Mouse (Mus musculus) left cerebral cortex, postnatal 25 days (tissue): ENCODE measurements around the gene Olfr1361. TPM values are rescaled to one million over a fixed set of nuclear protein-coding genes. Genes with fewer than 3 reads are reported as not detected.
A peak's percentile ranks its signal among the peaks of the same experiment; 100 is the strongest.

ENCODE experiments used
- DNase-seq, 2 experiments: peaks; one replicate each; pipeline ENCODE4 v3.0.0; 2022; ENCODE audit warnings: low spot score in 2 of 2, mixed read lengths in 1 of 2
- intact Hi-C: fragments of 180-260 bp; cut with DNase I; formaldehyde crosslinking; loops from one replicate; pipeline ENCODE4 v1.15.1; 2025
- total RNA-seq, 2 experiments: library from RNA; stranded (reverse); gene quantifications; 2 replicates each; pipeline ENCODE4 v1.2.3; 2021

Olfr1361 gene
- total RNA-seq, result not detected

DNA sequence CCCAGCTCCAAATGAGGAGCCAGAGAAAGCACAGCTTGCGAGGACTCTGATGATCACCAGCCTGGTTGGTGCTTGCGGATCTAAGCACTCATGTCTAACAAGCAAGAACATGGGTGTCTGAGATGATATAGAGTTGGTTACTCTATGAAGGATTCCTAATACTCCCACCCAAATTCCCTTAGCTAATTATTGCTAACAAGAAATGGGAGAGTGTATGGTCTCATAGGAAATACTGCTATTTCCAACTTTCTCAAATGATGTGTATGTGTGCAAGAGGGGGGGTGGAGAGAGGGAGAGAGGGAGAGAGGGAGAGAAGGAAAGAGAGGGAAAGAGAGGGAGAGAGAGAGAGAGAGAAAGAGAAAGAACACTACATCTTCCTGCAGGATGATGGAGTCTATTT lies at the start of gene Olfr1361:
Gene Olfr1361 (minus strand): TSS at position 101 of the 400 bp plus-strand sequence.
- no peak for DNase-seq
- intact Hi-C loops, result no loop called here

DNA sequence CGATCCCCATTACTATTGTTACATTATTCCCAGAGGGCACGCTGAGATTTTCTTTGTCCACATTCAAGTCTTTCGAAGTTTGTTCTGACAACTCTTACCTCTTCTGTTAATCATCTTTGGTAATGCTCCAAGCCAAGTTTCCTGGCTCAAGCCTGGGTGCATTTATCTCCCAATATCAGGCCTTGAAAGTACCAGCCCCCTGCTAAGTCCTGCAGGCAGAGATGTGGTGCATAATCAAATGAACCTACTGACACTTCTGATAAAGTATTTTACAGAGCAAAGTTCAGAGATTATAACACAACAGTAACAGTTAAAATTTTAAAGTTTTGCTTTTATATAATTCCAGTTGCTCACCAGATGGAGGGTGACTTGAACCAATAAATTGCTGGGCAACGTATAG lies 48.5 kb upstream of the Olfr1361 start:
- intact Hi-C loops, result loop anchor here (2.0 to 10.0 kb wide), 7 partner anchors 23 to 1736 kb away; partner anchors contain the start of gene Hist1h4j
- no peak for DNase-seq

DNA sequence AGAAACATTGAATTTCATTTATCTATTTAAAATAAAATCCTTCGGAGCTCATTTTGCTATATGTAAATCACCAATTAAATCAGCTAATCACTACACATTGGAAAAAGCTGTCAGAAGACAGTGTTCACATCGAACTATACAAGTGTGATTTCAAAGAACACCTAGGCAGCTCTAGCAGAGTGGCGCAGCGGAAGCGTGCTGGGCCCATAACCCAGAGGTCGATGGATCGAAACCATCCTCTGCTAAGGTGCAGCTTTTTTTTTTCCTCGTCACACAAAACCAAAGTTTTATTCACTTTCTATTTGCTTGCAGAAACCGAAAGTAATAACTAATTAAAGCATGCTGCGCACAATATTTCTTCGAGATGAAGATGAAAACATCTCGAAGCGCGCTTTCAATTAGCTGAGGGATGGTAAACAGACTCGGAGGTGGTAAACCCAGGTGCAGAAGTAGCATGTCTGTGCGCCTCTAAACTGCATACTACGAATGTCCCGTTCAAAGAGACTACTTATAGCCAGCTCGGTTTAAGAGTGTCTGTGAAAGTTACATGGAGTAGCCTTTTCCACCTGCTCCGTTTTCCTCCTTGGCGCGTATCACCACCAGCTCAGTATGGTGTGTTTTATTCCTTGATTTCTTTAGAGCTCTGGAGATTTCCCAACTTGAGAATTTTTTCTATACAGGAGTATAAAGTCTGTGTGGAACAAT lies 47.8 kb upstream of the Olfr1361 start:
- DNase-seq, result peak; percentile 83 to 87
- intact Hi-C loops, result loop anchor here (2.0 to 10.0 kb wide), 7 partner anchors 24 to 1736 kb away; partner anchors contain the start of gene Hist1h4j

DNA sequence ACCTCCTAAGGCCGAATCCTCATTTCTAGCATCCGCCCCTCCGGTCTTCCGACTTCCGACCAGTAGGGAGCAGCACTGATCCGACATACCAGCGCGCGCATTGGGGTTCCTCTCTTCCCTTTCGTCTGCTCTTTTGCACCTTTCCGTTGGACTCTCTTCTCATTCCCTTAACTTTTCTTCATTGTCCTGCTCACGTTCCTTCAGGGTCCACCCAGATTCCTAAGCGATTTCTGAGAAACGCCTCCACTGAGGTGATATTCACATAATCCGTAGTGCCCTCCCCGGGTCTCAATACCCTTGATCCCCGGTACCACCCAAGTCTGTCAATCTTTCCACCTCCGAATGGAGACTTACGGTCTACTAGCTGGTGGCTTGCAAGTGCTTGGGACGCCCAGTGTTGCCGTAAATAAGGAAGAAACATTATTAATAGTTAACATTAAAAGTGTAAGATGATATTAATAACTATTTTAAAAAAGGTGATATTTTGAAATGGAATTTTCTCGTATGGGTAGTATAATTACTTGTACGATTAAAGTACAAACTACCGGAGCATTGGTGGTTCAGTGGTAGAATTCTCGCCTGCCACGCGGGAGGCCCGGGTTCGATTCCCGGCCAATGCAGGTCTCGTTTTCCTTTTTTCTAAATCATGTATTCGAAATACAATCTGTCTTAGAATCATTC lies 47.0 kb upstream of the Olfr1361 start:
- intact Hi-C loops, result loop anchor here (2.0 to 10.0 kb wide), 7 partner anchors 25 to 1737 kb away; partner anchors contain the start of gene Hist1h4j
- peak; percentile 91 to 93 for DNase-seq

DNA sequence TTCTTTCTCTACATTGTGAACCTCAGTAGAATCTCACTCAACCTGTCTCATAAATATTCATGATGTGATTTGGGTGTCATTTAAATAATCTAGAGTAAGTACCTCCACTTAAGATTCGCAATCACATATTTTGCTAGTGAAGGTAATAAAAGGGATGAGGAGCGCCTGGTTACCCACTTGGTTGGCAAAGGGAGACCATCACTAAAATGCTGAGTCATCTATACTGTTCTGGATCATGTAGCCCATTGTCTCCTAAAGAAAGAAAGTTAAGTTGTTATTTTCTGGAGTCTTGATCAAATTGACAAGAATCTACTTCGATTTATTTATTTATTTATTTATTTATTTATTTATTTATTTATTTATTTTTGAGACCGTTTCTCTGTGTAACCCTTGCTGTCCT lies 43.5 kb upstream of the Olfr1361 start:
- no peak for DNase-seq
- intact Hi-C loops, result no loop called here

DNA sequence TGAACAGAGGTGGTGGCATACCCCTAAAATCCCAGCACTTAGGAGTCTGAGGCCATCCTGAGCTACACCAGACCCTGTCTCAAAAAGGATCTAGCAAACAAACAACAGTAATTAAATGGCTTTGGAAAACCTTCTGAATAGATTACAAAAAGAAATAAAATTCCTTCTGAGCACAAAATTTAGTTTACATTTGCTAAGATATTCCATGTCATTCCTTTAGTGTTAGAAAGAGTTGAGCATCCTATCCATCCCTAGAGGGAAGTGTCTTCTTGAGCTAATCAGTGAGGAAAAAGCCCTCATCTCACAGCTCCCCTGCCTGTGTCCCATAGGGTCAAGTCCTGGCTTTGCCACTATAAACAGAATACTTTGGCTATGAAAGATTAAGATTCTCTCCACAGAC lies 34.6 kb upstream of the Olfr1361 start, which contains the start of gene Olfr1359:
Gene Olfr1359 (plus strand): TSS at position 301 of the 400 bp plus-strand sequence.
- intact Hi-C loops, result no loop called here
- DNase-seq, result no peak

DNA sequence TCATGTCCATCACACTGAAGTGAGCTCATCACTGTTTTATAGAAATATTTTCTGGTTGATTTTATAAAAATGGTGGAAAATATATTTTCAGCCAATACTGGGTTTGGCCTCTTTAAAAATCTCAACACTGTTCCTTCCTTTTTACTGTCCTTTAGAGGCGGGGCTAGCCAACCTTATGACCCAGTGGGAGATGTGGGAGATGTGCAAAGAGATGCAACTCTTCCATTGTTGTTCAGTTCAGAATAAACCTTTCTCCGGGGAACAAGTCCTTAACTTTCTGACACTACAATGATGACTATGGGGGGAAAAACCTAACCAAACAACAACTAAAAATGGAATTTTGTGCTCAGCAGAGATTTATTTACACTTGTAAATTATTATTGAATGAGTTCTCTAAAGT lies 14.1 kb upstream of the Olfr1361 start, which contains the start of gene Olfr1360:
Gene Olfr1360 (minus strand): TSS at position 101 of the 400 bp plus-strand sequence.
- intact Hi-C loops, result no loop called here
- no peak for DNase-seq

DNA sequence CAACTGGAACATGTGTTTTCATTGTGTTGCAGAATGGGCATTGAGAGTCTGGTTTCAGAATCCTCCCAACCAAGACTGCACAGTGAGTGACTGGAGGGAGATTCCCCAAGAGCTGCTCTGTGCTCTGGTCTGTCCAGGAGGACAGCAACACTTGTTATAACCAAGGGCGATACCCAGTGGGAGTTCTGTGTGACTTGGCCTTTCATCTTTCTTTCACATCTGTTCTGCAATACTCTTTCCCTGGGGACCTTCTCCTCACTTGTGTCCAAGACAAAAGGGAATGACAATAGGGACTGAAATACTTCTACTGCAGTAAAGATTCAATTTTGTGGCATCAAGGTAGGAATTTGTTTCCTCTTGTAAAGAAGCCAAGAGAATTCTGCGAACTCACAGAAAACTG lies 20.8 kb downstream of the Olfr1361 start, which contains the start of gene Olfr11:
Gene Olfr11 (minus strand): TSS at position 101 of the 400 bp plus-strand sequence.
- no peak for DNase-seq
- intact Hi-C loops, result no loop called here

DNA sequence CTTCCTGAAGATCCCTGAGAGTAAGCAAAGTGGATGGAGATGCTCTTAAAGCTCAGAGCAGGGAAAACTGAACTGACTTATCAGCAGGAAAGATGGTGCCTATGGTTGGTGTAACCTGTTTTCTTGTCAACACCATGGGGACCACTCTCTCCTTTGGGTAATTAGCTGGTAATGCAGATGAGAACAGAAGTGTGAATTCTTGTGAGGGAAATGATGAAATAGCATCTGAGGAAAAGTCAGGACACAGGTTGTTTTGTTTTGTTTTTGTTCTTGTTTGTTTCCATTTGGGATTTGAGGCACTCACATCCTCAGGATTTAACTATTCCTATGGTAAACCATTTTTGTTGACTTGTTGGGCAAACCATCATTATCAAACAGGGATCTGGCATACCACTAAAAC lies 49.3 kb downstream of the Olfr1361 start, which contains the start of gene Olfr1362:
Gene Olfr1362 (minus strand): TSS at position 101 of the 400 bp plus-strand sequence.
- intact Hi-C loops, result no loop called here
- no peak for DNase-seq

Other genes starting within 250 kb of the Olfr1361 start
- 1 to 10 TPM; 1.5 to 1.7 TPM for gene Pgbd1, start 222.3 kb downstream of the Olfr1361 start, total RNA-seq
- 10 to 100 TPM; 48.3 to 51.3 TPM for gene Zscan26, start 209.7 kb downstream of the Olfr1361 start, total RNA-seq
- 1 to 10 TPM in 1 of 2 experiments, under 1 TPM in 1; 0.96 to 1.1 TPM for gene Nkapl, start 194.9 kb downstream of the Olfr1361 start, total RNA-seq
- gene Zkscan4, start 184.5 kb downstream of the Olfr1361 start, total RNA-seq, result 1 to 10 TPM; 5.6 to 6.7 TPM
- not detected for gene Gm10065, start 183.9 kb downstream of the Olfr1361 start, total RNA-seq
- gene AK157302, start 168.2 kb downstream of the Olfr1361 start, total RNA-seq, result 10 to 100 TPM; 21.6 to 23.1 TPM
- 10 to 100 TPM; 50.0 to 59.4 TPM for gene Gm11273, start 162.0 kb downstream of the Olfr1361 start, total RNA-seq
- 10 to 100 TPM; 17.2 to 19.5 TPM for gene Zkscan8, start 132.3 kb downstream of the Olfr1361 start, total RNA-seq
- gene Olfr1366, start 120.6 kb downstream of the Olfr1361 start, total RNA-seq, result not detected
- gene Olfr1535, start 103.5 kb downstream of the Olfr1361 start, total RNA-seq, result not detected
- not detected for gene Olfr1364, start 81.6 kb downstream of the Olfr1361 start, total RNA-seq
- gene Olfr1362, start 49.4 kb downstream of the Olfr1361 start, total RNA-seq, result not detected
- not detected for gene Olfr11, start 20.9 kb downstream of the Olfr1361 start, total RNA-seq
- gene Olfr1360, start 14.0 kb upstream of the Olfr1361 start, total RNA-seq, result not detected
- not detected for gene Olfr1359, start 34.7 kb upstream of the Olfr1361 start, total RNA-seq
- gene Hist1h2bl, start 52.8 kb upstream of the Olfr1361 start, total RNA-seq, result 10 to 100 TPM; 31.3 to 46.4 TPM
- gene Hist1h2ai, start 53.0 kb upstream of the Olfr1361 start, total RNA-seq, result 10 to 100 TPM; 19.5 to 32.4 TPM
- 10 to 100 TPM; 58.0 to 64.8 TPM for gene Hist1h3h, start 54.3 kb upstream of the Olfr1361 start, total RNA-seq
- gene Hist1h2bm, start 58.7 kb upstream of the Olfr1361 start, total RNA-seq, result 1 to 10 TPM; 3.8 to 4.5 TPM
- 10 to 100 TPM; 18.4 to 22.2 TPM for gene Hist1h4j, start 71.7 kb upstream of the Olfr1361 start, total RNA-seq
- gene Hist1h4k, start 87.1 kb upstream of the Olfr1361 start, total RNA-seq, result 100 to 1,000 TPM; 333 to 391 TPM
- 10 to 100 TPM; 13.8 TPM for gene Hist1h2ak, start 90.4 kb upstream of the Olfr1361 start, total RNA-seq
- 1 to 10 TPM; 3.9 to 8.2 TPM for gene Hist1h2bn, start 90.7 kb upstream of the Olfr1361 start, total RNA-seq
- gene Hist1h1b, start 117.2 kb upstream of the Olfr1361 start, total RNA-seq, result 10 to 100 TPM in 1 of 2 experiments, 1 to 10 TPM in 1; 5.3 to 10.6 TPM
- gene Hist1h3i, start 120.0 kb upstream of the Olfr1361 start, total RNA-seq, result 10 to 100 TPM; 61.5 to 78.2 TPM
- gene Hist1h2an, start 123.8 kb upstream of the Olfr1361 start, total RNA-seq, result 1 to 10 TPM in 1 of 2 experiments, not detected in 1; 1.1 TPM
- gene Hist1h2bp, start 124.1 kb upstream of the Olfr1361 start, total RNA-seq, result 10 to 100 TPM in 1 of 2 experiments, 1 to 10 TPM in 1; 5.8 to 12.1 TPM
- gene Hist1h2bq, start 146.8 kb upstream of the Olfr1361 start, total RNA-seq, result 10 to 100 TPM; 44.4 to 48.2 TPM
- 10 to 100 TPM in 1 of 2 experiments, 1 to 10 TPM in 1; 5.4 to 34.0 TPM for gene Hist1h2ao, start 147.1 kb upstream of the Olfr1361 start, total RNA-seq
- gene Hist1h4m, start 148.4 kb upstream of the Olfr1361 start, total RNA-seq, result 100 to 1,000 TPM; 222 to 263 TPM
- gene Hist1h4n, start 168.8 kb upstream of the Olfr1361 start, total RNA-seq, result 10 to 100 TPM; 23.9 to 43.9 TPM
- gene Hist1h2ap, start 170.1 kb upstream of the Olfr1361 start, total RNA-seq, result 10 to 100 TPM in 1 of 2 experiments, not detected in 1; 23.4 TPM
- gene Hist1h2br, start 170.4 kb upstream of the Olfr1361 start, total RNA-seq, result 10 to 100 TPM; 44.1 to 47.5 TPM